Mouse (Mus musculus) lung, postnatal 0 days (tissue): ENCODE measurements around the gene Figla.

Experiments used
- CTCF ChIP-seq: IDR thresholded peaks from 2 replicates; pipeline ENCODE4 v1.5.1; 2016; ENCODE audit warnings: antibody characterized with exemption, mild to moderate bottlenecking
- EP300 ChIP-seq: IDR thresholded peaks from 2 replicates; pipeline ENCODE4 v1.6.1; 2016; ENCODE audit warnings: antibody characterized with exemption, mild to moderate bottlenecking, control low read depth

GRCm38 (mm10) chr6:86066727-86067126 lies 50.8 kb downstream of the Figla start:
- TF ChIP-seq EP300 (no peak), CTCF (no peak)
